Mouse (Mus musculus): Measurements from ENCODE around the gene Ndufab1.

GRCm38 (mm10) chr7:122094564-122095330 is 6.9 kb downstream of the Ndufab1 start:
- TF ChIP-seq POLR2A (IDR thresholded peaks at IDR 0.05; ENCODE audit: borderline replicate concordance, low read depth, low read length) (no peak), CTCF (IDR thresholded peaks at IDR 0.05; ENCODE audit: low read depth, low read length) (0 out of 2 replicates have a peak, but pooled peaks have one; percentile 10)
